Mouse (Mus musculus) heart, postnatal 36 days (tissue): ENCODE data around the gene Eva1c. TPM values are rescaled to one million over a fixed set of nuclear protein-coding genes. Genes with fewer than 3 reads are reported as not detected.
A peak's percentile ranks its signal among the peaks of the same experiment; 100 is the strongest.

ENCODE experiments used
- DNase-seq, 2 experiments: peaks; one replicate each; pipeline ENCODE4 v3.0.0; 2021 to 2022
- intact Hi-C: fragments of 180-260 bp; cut with DNase I; formaldehyde crosslinking; loops from one replicate; pipeline ENCODE4 v1.15.1; 2025
- total RNA-seq, 2 experiments: library from RNA; stranded (reverse); gene quantifications; 2 replicates each; pipeline ENCODE4 v1.2.3; 2021

The Eva1c gene
- total RNA-seq, 2 experiments from 2014 or later, result 1.1 to 1.4 TPM

DNA sequence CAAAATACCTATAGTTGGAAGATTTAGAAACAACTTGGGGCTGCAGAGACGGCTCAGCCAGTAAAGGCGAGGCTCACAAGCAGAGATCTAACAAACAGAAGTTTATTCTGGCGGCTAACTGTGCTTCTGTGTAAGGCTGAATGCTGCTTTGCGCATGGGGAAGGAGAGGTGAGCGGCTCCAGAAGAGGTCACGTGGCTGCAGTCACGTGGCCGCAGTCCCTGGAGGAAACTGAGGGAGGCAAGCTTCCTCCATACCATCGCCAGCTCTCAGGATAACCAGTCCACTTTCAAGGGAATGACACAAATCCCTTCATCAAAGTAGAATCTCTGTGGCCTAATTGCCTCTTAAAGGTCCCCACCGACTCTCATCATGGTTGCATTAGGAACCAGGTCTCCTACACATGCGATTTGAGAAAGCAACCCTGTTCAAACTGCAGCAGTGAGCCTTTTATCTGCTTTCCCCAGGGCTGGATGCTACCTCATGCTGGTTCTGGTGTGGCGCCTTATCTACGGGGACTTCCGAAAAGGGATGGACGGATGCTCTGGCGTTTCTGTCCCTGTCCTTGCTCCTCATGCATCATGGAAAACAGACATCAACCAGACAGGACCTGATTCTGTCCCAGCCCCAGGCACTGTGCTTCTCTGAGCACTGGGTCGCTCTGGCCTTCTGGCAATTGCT is 84.5 kb downstream of the Eva1c start:
- intact Hi-C loops, result no loop called here
- DNase-seq, result peak in 1 of 2 experiments; percentile 28

DNA sequence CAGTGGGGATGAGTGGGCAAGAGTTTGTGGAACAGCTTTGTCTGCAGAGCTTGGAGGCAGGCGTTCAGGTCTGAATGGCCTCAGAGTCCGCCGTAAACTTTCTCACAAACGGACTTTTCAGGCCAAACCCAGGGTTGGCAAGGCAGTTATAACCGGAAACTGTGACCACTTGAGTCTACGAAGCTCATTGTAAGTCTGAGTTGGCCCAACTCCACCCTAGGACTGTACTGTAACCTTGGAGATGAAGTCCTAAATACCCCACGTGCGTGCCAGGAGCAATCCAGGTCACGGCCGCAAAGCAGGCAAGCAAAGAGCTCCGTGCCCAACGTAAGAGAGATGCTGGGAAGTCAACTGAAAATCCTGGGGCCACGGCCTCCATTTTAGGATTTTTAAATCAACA is 85.2 kb downstream of the Eva1c start:
- intact Hi-C loops, result no loop called here
- DNase-seq, result no peak

DNA sequence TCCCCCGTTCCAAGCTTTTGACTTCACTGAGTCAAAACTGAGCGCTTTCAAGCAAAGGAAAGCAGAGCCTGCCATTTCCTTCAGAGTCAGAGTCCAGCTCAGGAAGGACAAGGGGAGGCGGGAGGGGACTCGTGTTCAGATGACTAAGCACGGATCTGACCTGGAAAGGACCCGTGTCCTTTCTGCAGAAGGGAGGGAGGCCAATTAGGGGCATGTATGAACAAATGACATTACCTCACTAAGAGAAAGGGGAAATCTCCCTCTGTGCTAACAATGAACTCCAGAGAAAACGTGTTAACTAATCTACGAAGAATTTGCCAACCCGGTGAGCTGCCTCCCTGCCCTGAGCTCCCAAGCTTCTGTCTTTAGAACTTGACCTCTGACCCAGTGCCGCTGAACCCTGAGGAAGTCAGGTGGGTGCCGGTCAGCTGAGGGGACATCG is 89.5 kb downstream of the Eva1c start:
- intact Hi-C loops, result no loop called here
- DNase-seq, result peak; percentile 43 to 44

DNA sequence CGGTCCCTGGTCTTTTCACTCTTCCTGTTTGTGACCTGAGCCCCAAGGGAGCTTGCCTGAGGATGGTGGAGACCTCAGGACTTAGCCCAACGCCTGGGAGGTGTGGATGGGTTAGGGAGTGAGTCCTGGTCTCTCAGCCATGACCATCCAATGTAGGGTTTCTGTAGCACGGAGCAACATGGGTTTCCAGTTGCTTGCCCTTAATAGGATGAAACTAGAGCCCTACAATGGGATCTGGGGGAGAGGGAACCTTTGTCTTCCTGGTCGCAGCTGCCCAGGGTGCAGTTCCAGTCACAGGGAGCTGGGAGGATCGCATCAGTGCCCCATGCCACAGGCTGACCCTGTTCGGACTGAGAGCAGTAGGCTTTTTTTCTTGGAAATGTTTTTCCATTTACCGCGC is 90.6 kb downstream of the Eva1c start:
- no peak for DNase-seq
- intact Hi-C loops, result no loop called here

DNA sequence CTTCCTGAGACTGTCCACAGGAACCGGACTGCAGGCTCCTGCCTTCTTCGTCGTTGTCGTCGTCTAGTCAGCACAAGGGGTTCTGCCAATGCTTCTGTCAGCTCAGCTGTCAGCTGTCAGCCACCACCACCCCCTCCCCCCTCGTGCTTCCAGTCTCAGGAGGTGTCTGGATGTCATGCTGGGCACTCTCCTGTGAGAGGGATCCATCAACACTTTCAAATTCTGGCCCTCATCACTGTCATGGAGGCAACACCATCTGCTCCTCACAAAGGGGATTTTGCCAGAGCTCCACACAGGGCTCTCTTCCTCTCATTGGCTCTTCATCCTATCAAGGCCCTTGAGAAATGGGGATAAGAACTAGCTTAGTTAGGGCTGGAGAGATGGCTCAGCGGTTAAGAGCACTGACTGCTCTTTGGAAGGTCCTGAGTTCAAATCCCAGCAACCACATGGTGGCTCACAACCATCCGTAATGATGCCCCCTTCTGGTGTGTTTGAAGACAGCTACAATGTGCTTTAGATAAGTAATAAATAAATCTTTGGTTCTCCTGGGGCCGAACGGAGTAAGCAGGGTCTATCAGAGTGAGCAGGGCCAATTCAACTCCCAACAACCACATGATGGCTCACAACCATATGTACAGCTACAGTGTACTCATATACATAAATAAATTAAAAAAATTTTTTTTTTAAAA is 95.1 kb downstream of the Eva1c start:
- DNase-seq, result peak; percentile 31 to 56
- intact Hi-C loops, result no loop called here

DNA sequence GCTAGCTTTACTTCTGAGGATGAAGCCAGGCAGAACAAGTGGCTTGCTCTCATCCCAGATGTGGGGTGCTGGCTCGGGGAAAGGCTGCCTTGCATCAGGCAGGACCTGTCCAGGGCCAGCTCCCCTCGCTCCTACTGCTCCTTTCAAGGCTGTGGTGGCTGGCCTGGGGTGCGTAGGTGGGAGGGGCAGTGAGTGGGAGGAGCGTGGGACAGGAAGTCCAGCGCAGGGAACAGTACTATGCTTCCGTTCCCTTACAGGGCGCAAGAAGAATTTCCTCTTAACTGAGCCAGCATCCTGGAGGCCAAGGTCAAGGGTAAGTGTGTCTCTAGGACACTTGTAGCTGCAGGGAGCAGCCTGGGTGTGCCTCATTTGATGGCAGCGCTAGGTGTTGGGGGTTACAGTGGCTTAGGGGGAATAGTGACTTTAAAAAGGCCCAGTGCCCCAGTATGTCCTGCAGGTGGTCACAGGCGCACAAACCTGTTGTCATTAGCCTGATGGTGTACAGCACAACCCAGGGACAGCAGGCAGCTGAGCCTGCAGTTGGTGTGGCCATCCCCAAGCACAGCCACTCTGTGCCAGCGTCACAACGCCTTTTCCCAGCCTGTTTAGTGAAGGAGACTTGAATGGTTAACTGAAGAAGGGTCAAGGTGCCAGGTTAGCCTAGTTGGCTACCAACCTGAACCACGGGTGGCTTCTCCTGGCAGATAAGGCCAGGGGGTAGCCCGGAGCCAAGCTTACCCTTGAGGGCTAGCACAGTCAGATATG is 98.3 kb downstream of the Eva1c start:
- peak in 1 of 2 experiments; percentile 42 for DNase-seq
- intact Hi-C loops, result loop anchor here (1.0 to 5.0 kb wide), 2 partner anchors 95 to 187 kb away; partner anchors contain the start of gene Mrap

DNA sequence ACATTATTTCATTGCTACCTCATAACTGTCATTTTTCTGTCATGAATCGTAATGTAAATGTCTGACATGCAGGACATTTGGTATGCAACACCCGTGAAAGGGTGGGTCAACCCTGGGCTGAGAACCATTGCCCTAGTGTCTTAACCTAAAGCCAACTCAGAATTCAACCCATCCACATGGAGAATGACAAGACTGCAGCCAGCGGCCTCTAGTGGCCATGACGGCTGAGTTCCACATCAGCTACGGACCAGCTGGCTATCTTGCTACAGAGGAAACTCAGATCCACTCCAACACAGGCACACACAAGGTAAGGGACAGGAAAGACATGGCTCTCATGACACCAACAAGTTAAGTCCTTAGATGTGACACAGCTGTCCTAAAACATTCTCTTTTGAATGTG is 98.9 kb downstream of the Eva1c start:
- DNase-seq, result peak; percentile 66 to 74
- intact Hi-C loops, result loop anchor here (1.0 to 5.0 kb wide), 2 partner anchors 96 to 188 kb away; partner anchors contain the start of gene Mrap

DNA sequence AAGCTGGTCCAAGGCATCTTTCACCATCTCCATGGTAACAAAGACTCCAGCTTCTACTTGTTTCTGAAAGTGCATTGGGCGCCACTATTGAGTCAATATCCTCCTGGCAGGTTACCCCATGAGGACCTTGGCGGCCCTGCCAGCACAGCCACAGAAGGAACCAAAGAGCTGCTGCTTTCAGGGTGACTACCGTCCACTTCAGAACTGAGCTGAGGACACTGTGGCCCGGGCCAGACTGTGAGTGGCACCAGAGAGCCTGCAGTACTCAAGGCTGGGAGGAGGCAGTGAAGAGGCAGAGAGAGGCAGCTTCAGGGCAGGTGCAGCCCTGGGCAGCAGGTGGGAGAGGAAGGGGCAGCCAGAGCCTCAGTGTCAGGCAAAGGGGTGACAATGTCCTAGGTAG is 100.9 kb downstream of the Eva1c start:
- no peak for DNase-seq
- intact Hi-C loops, result loop anchor here (5.0 kb wide), 1 partner anchor 190 kb away; the partner anchor contains the start of gene Mrap

DNA sequence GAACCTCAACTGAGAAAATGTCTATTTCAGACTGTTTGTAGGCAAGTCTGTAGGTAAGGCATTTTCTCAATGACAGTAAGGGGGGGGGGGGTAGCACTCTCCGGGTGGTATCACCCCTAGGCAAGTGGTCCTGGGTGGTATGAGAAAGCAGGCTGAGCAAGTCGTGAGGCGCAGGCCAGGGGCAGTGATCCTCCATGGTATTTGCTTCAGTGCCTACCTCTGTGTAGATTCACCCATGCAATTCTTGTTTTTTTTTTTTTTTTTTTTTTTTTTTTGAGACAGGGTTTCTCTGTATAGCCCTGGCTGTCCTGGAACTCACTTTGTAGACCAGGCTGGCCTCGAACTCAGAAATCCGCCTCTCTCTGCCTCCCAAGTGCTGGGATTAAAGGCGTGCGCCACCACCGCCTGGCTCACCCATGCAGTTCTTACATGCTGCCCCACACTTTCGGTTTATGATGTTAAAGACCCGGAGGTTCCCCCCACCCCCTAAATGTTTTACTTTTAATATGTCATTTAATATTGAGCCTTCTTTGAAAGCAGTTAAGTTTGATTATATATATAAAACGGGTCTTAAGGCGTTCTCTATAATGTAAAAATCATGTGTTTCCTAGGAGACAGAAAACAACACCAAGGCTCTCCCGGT is 107.1 kb downstream of the Eva1c start:
- no peak for DNase-seq
- intact Hi-C loops, result loop anchor here (2.0 to 5.0 kb wide), 3 partner anchors 77 to 121 kb away; partner anchors contain the start of genes Synj1 and Urb1

DNA sequence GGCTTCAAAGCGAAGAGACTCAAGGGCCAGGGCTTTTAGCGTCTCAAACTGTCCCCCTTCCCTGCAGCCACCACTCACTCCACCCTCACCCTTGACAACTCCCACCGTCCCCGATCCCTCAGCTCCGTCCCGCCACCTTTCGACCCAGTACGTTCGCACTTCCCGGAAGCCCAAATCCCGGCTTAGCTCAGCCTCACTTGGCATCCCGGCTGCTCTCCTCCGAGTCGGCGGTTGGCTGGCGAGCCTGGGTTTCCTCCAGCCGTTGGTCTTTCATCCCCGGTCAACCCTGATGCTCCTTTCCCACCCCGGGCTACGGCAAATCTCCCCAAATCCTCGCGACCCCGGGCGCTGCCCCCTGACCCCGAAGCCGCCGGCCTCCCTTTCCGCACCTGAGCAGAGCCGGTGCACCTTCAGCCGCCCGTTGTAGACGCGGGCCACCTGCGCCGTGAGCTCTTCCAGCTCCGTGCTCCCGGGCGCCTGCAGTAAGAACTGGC is 107.7 kb downstream of the Eva1c start:
- DNase-seq, result peak in 1 of 2 experiments; percentile 69
- intact Hi-C loops, result loop anchor here (2.0 to 5.0 kb wide), 3 partner anchors 77 to 122 kb away; partner anchors contain the start of genes Synj1 and Urb1

DNA sequence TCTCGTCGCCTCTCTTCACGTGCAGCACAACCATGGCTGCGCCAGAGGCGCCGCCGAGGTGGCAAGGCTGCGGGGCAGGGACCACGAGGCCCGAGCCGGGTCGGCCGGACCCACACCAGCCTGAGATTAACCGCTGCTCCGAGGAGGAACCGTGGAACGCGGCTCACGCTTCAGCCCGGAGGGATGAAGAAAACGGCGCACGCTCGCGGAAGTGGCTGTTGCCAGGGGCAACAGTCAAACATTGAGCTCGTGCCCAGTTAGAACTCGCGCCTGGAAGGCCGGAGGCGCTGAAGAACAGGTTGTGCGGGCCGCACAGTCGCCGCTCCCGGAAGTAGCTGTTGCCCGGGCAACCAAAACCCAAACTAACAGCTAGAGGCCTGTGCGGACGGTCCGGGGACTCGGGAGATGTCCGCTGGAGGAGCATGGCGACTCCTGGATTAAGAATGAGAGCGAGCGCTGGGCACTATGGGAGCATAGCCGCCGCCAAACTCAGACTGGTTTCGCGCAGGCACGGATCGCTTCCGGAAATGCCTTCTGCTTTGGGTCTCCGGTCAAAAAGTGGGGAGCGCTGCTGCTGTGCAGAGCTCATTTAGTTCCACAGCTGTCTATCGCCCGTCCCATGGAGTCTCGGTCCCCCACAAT is 108.3 kb downstream of the Eva1c start, which contains the start of gene Cfap298:
Gene Cfap298 (minus strand): TSS at position 428 of the 642 bp plus-strand sequence.
- DNase-seq, result peak; percentile 91 to 94
- intact Hi-C loops, result loop anchor here (1.0 to 5.0 kb wide), 4 partner anchors 76 to 210 kb away; partner anchors contain the start of genes Synj1 and Urb1

DNA sequence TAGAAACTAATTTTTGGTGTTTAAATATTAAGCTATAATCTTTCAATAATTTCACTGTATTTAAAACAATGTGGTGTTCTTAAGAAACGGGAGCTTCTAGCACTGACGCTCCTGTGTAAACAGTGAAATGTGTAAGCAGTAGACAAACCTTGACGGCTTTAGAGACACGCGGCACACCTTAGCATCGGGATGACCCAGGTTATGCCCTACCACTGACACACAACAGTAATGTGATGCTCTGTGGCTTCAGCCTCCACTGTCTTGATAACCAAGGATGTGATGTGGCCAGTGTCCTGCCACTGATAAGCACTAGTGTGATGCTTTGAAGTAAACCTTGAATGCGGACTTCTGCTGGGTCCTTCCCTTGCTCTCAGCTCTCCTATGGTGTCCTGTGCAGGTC is 114.7 kb downstream of the Eva1c start:
- DNase-seq, result no peak
- intact Hi-C loops, result no loop called here

DNA sequence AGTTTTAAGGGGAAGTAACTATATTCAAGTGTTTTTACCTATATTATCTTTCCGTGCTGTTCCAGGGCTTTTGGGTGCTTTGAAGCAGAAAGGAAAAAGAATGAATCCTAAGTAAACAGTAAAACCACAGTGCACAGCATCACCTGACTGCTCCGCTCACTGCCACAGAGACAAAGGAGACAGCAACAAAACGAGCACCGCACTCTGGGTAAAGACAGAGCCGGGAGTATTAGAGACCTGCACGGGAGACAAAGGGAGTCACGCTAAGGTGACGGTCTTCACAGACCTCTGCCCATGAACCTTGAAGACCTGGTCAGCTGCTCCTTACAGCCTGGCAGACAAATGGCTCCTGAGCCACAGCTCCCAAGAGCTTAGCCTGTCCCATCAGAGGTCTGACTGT is 120.5 kb downstream of the Eva1c start:
- intact Hi-C loops, result no loop called here
- no peak for DNase-seq

DNA sequence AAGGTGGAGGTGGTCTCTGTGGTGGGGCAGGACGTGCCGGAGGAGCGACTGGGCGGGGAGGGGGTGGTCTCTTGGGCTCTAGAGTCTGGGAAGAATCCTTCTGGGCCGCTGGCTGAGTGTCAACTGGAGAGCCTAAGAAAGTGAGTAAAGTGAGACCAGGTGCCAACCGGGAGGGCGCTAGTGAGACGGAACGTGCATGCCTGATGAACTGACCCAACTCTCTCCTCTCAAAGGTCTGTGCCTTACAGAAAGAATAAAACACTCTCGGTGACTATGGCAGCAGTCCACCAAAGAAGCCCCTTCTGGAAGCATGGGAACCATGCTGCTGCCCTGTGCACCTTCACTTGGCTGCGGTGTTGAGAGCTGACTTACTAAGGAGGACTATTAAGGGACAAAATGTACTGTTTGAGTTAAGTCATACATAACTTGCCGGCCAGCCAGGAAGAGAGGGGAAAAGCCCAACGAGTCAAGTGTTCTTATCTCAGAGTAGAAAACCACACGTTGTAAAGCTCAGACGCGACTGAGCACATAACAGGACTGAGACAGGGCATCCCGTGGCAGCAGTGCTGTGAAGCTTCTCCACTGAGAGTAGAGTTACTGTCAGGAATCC is 123.9 kb downstream of the Eva1c start:
- intact Hi-C loops, result no loop called here
- no peak for DNase-seq

DNA sequence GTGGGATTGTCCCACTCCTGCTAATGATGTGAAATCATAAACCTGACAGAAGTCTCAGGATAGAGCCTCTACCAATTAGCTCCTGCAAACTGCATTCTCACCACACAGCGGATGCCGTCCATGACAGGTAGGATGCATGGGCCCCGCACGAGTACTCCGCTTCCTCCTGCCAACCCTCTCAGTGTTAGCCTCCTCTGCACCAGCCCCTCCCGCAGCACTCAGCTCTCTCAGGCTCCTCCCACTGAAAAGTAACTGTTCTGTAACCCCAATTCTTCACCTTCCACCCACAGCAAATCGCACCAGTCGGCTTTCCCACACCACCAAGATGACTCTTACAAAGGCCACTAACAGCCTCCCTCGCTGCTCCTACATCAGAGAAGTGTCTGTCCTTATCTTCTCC is 126.6 kb downstream of the Eva1c start:
- no peak for DNase-seq
- intact Hi-C loops, result no loop called here

DNA sequence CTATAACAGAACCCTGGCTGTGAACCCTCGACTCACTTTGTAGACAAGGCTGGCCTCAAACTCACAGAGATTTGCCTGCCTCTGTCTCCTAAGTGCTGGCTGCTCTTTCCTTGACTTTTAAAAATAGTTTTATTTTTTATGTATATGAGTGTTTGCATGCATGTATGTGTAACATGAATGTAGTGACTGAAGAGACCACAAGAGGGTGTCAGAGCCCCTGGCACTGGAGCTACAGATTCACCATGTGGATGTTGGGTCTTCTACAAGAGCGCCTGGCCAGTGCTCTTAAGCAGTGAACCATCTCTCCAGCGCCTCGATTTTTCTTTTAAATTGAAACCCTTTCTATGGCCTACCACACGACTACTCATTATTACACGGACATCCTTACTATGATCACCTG is 127.3 kb downstream of the Eva1c start:
- DNase-seq, result no peak
- intact Hi-C loops, result no loop called here
